Mouse (Mus musculus): ENCODE data around the gene Krt88.
A peak's percentile ranks its signal among the peaks of the same experiment; 100 is the strongest.

Krt88 gene

GRCm38 (mm10) chr15:101447444-101447843 is at the start of gene Krt88:
Gene Krt88 (plus strand): TSS chr15:101447744.
- DNase-seq (ENCODE audit: extremely low spot score, low spot score): no peak

- DNase-seq (ENCODE audit: extremely low spot score, low spot score): no peak
Observed at GRCm38 (mm10) chr15:101398269-101398668, 49.3 kb upstream of the Krt88 start.

GRCm38 (mm10) chr15:101410775-101411174 is 36.8 kb upstream of the Krt88 start, which contains the start of gene Krt7:
Gene Krt7 (plus strand): TSS chr15:101411043.
- DNase-seq (ENCODE audit: extremely low spot score, low spot score): no peak

GRCm38 (mm10) chr15:101412188-101412587 is 35.4 kb upstream of the Krt88 start:
- DNase-seq (ENCODE audit: extremely low spot score, low spot score): no peak

GRCm38 (mm10) chr15:101413916-101414635 is 33.5 kb upstream of the Krt88 start:
- DNase-seq (ENCODE audit: extremely low spot score, low spot score): no peak

GRCm38 (mm10) chr15:101414807-101415565 is 32.6 kb upstream of the Krt88 start:
- no peak for DNase-seq (ENCODE audit: extremely low spot score, low spot score)

GRCm38 (mm10) chr15:101418950-101419349 is 28.6 kb upstream of the Krt88 start:
- DNase-seq (ENCODE audit: extremely low spot score, low spot score): no peak

GRCm38 (mm10) chr15:101420903-101421302 is 26.6 kb upstream of the Krt88 start:
- no peak for DNase-seq (ENCODE audit: extremely low spot score, low spot score)

- DNase-seq (ENCODE audit: extremely low spot score, low spot score): no peak
Observed at GRCm38 (mm10) chr15:101424914-101425313, 22.6 kb upstream of the Krt88 start.

GRCm38 (mm10) chr15:101436611-101437010 is 10.9 kb upstream of the Krt88 start:
- DNase-seq (ENCODE audit: extremely low spot score, low spot score): no peak

- peak; percentile 39 for DNase-seq (ENCODE audit: extremely low spot score, low spot score)
Observed at GRCm38 (mm10) chr15:101438555-101438954, 9.0 kb upstream of the Krt88 start, which contains the start of gene Krt87. Gene Krt87 (minus strand): TSS chr15:101438804.

- DNase-seq (ENCODE audit: extremely low spot score, low spot score): no peak
Observed at GRCm38 (mm10) chr15:101440837-101441236, 6.7 kb upstream of the Krt88 start.

- no peak for DNase-seq (ENCODE audit: extremely low spot score, low spot score)
Observed at GRCm38 (mm10) chr15:101446572-101446971, 972 bp upstream of the Krt88 start.

- peak; percentile 80 for DNase-seq (ENCODE audit: extremely low spot score, low spot score)
Observed at GRCm38 (mm10) chr15:101453093-101453736, 5.7 kb downstream of the Krt88 start.

- DNase-seq (ENCODE audit: extremely low spot score, low spot score): no peak
Observed at GRCm38 (mm10) chr15:101454774-101455173, 7.2 kb downstream of the Krt88 start.

GRCm38 (mm10) chr15:101455292-101455691 is 7.7 kb downstream of the Krt88 start:
- DNase-seq (ENCODE audit: extremely low spot score, low spot score): no peak

GRCm38 (mm10) chr15:101455891-101456290 is 8.3 kb downstream of the Krt88 start:
- DNase-seq (ENCODE audit: extremely low spot score, low spot score): no peak

GRCm38 (mm10) chr15:101458361-101458930 is 10.9 kb downstream of the Krt88 start:
- no peak for DNase-seq (ENCODE audit: extremely low spot score, low spot score)

GRCm38 (mm10) chr15:101459283-101459682 is 11.7 kb downstream of the Krt88 start:
- peak; percentile 20 for DNase-seq (ENCODE audit: extremely low spot score, low spot score)

- DNase-seq (ENCODE audit: extremely low spot score, low spot score): no peak
Observed at GRCm38 (mm10) chr15:101463651-101464050, 16.1 kb downstream of the Krt88 start, which contains the start of gene Krt81. Gene Krt81 (minus strand): TSS chr15:101463751.

GRCm38 (mm10) chr15:101469093-101469492 is 21.5 kb downstream of the Krt88 start:
- no peak for DNase-seq (ENCODE audit: extremely low spot score, low spot score)
